Mouse (Mus musculus): ENCODE measurements around the gene Ppp1r13b.

Ppp1r13b gene

DNA sequence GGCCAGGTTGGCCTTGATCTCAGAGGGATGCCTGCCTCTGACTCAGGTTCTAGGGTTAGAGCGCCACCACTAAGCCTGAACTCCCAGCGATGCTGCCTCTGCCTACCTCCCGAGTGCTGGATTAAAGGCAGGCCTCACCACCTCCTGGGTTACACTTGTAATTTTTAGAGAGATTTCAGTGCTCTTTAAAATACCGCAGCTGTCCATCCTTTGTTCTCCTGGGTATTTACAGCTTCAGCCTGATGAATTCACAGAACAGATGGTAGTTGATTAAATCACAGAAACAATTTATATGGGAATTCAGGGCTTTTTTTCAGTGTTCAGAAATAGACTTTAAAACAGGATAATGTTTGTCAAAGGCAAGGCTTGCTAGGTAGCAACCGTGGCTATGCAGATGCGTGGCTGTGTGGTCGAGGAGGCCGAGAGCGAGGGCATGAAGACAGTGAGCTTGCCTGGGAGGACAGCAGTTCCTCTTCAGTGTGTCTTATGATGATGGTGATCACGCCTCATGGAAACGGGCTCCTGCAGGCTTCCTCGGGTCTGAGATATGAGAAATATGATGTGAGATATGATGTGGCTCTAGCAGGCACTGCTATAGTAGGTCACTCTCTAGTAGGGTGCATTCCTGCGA lies 116.3 kb downstream of the Ppp1r13b start:
- no peak for DNase-seq (ENCODE audit: low spot score)

DNA sequence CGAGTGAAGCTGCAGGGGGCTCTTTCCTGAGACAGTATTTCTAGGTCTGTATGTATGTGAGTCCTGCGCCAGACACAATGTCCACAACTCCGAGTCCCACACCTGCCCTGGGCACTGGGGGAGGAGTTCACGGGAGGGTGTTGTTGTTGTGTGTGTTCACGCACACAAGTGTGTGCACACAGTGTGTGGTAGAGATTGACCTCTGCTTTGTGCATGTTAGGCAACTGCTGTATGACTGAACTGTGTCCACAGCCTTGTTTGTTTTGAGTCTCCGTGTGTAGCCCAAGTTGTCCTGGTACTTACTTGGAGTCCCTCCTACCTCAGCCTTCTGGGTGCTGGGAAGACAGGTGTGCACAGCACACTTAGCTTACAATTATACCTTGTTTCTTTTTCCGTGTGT lies 117.3 kb downstream of the Ppp1r13b start:
- no peak for DNase-seq (ENCODE audit: low spot score)

DNA sequence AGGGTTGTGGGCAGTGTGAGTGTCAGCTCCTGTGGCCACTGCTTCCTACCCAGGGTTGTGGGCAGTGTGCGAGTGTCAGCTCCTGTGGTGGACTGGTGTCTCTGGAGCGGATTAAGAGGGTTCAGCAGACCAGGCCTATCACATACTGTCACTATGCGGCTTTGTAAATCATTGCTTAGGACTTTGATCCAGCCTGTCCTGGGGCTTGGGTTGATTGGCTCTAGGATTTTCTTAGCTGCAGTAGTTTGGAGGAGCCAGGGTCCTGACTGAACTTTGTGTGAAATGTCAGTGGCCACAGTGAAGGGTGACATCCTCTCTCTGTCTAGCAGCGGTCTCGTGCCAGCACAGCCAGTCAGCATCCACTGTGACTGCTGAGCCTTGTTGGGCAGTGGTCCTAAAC lies 117.8 kb downstream of the Ppp1r13b start:
- no peak for DNase-seq (ENCODE audit: low spot score)

DNA sequence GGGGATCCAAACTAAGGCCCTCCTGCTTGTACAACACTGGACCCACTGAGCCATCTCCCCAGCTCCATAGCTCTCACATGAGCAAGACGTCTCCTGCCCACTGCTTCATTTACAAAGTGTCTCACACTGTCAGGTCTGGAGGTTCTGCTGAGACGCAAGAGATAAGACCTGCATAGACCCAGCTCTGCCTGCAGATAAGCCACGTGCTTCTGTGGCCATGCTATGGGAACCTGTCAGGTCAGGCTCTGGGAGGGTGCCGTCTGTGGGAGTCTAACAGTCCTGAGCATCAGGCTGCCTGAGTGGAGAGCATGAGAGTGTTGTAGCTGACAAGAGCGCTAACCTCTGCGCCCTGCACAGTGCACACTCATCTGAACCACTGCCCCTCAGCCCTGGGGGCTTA lies 120.9 kb downstream of the Ppp1r13b start:
- no peak for DNase-seq (ENCODE audit: low spot score)

DNA sequence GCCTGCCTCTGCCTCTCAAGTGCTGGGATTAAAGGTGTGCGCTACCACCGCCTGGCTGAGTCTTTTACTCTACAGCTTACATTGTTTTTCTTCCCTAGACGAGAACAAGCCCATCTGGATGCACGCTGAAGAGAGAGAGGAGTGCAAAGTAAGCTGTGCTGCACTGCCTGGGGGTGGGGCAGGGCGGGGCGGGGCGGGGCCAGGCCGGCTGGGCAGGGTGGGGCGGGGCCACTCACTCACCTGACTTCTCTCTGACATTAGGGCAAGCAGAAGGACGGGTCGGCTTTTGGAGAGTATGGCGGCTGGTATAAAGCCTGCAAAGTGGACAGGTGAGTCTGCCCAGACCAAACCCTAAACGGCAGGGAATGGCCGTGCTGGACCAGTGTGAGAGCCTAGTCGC lies 122.7 kb downstream of the Ppp1r13b start:
- DNase-seq (ENCODE audit: low spot score), result no peak

DNA sequence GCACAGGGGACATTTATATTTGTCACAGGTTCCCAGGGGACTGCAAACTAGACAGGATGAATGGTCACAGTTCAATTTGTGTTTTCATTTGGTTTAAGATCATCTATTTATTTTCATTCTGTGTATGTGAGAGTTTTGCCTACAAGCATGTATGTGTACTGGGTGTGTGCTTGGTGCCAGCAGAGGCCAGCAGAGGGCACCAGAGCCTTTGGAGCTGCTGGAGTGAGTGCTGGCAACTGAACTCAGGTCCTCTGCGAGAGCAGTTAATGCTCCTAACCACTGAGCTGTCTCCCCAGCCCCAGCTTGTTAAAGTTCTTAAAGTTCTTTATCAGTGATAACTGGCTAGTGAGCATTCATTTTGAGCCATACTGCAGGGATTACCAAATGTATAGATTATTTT lies 128.4 kb downstream of the Ppp1r13b start:
- no peak for DNase-seq (ENCODE audit: low spot score)

Data from ovary, postnatal 36 days (tissue).